Mouse (Mus musculus) cortical plate, adult 2 months (tissue): ENCODE measurements around the gene Cacna1c.

ENCODE experiments used
- CTCF ChIP-seq: fragments of 200-500 bp; IDR thresholded peaks from 2 replicates; pipeline ENCODE4 v1.5.1; 2011; ENCODE audit warnings: mild to moderate bottlenecking, control low read depth, low read length; ENCODE audit not compliant: insufficient read depth; ENCODE audit errors: extremely low read depth
- POLR2A ChIP-seq: fragments of 200-500 bp; IDR thresholded peaks from 2 replicates; pipeline ENCODE4 v1.6.1; 2011; ENCODE audit warnings: mild to moderate bottlenecking, low read length, control low read depth; ENCODE audit not compliant: insufficient read depth; ENCODE audit errors: extremely low read depth

GRCm38 (mm10) chr6:118828187-118828586, 368.0 kb downstream of the Cacna1c start:
- no peak for TF ChIP-seq POLR2A
- no peak for TF ChIP-seq CTCF
